Mouse (Mus musculus) embryonic facial prominence, embryonic 14.5 days (tissue): Measurements from ENCODE around the gene Pfdn4. TPM values are rescaled to one million over a fixed set of nuclear protein-coding genes. Genes with fewer than 3 reads are reported as not detected.

Experiments
- ATAC-seq: fragments of 200-750 bp; cut with Nextera tagmentation; 2 replicates; pipeline ENCODE4 v1.8.0; 2017; ENCODE audit warnings: low read depth, moderate number of reproducible peaks, moderate TSS enrichment
- DNase-seq: peaks from one replicate; pipeline ENCODE4 v3.0.0-alpha.2; 2015; ENCODE audit warnings: low spot score
- H3K27ac ChIP-seq: fragments of 300-500 bp; sonication (generic); replicated peaks from 2 replicates; pipeline ENCODE4 v1.5.1; 2014; ENCODE audit warnings: low read depth, mild to moderate bottlenecking, low read length, moderate library complexity
- H3K27me3 ChIP-seq: fragments of 300-500 bp; sonication (generic); replicated peaks from 2 replicates; pipeline ENCODE4 v1.6.1; 2014; ENCODE audit warnings: low read length; ENCODE audit not compliant: control insufficient read depth, insufficient read depth
- H3K36me3 ChIP-seq: fragments of 300-500 bp; sonication (generic); 2 replicates; pipeline ENCODE4 v1.6.1; 2014; ENCODE audit warnings: low read length, mixed read lengths; ENCODE audit not compliant: control insufficient read depth, insufficient read depth
- H3K4me1 ChIP-seq: fragments of 300-500 bp; sonication (generic); 2 replicates; pipeline ENCODE4 v1.6.1; 2014; ENCODE audit warnings: antibody characterized with exemption, low read length; ENCODE audit not compliant: control insufficient read depth, insufficient read depth
- H3K4me2 ChIP-seq: fragments of 300-500 bp; sonication (generic); 2 replicates; pipeline ENCODE4 v1.6.1; 2014; ENCODE audit warnings: low read depth, mild to moderate bottlenecking, low read length, moderate library complexity, mixed read lengths
- H3K4me3 ChIP-seq: fragments of 300-500 bp; sonication (generic); 2 replicates; pipeline ENCODE4 v1.5.1; 2014; ENCODE audit warnings: low read depth, mild to moderate bottlenecking, low read length
- H3K9ac ChIP-seq: fragments of 300-500 bp; sonication (generic); 2 replicates; pipeline ENCODE4 v1.6.1; 2014; ENCODE audit warnings: low read depth, mild to moderate bottlenecking, low read length, moderate library complexity, mixed read lengths
- H3K9me3 ChIP-seq: fragments of 300-500 bp; sonication (generic); 2 replicates; pipeline ENCODE4 v1.6.1; 2016; ENCODE audit warnings: low read length; ENCODE audit not compliant: control insufficient read depth
- WGBS: fragments of 180-500 bp; shearing (Covaris S2); extraction: QIAGEN DNeasy Blood & Tissue Kit; methylation state at CpG from one replicate; pipeline ENCODE4 v1.1.7; 2014; 5-methylcytosine and 5-hydroxymethylcytosine counted together
- polyA plus RNA-seq: library from polyadenylated mRNA; unstranded; fragments of >200 nt; fragmentation: Nextera tagmentation; extraction: Ambion mirVana; gene quantifications from 2 replicates; pipeline ENCODE4 v1.2.1, GENCODE M21; 2014

Pfdn4 gene
- polyA plus RNA-seq, 1 experiment from 2014 or later: 87.6 TPM

DNA sequence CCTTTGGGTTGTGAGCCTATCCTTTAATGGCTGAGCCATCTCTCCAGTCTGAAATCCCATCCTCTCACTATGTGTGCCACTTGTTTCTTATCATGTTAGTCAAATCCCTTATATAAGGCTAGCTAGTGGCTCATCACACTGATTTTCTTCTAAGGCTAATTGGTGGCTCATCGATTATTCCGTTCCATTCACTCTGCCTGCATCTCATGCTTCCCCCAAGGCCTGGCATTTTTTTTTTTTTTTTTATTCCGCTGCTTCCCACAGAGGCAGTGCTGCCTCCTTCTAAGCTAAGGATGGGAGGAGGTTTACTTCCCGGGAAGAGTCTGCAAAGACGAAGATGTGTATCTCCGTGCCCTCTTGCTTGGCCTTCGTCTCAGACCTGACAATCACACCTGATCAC is 9.0 kb upstream of the Pfdn4 start:
- WGBS: 68% methylated on average over 7 of the region's 7 CpGs
- no peak for ATAC-seq
- H3K9me3 ChIP-seq: no peaks in the 10 kb centered on the region

DNA sequence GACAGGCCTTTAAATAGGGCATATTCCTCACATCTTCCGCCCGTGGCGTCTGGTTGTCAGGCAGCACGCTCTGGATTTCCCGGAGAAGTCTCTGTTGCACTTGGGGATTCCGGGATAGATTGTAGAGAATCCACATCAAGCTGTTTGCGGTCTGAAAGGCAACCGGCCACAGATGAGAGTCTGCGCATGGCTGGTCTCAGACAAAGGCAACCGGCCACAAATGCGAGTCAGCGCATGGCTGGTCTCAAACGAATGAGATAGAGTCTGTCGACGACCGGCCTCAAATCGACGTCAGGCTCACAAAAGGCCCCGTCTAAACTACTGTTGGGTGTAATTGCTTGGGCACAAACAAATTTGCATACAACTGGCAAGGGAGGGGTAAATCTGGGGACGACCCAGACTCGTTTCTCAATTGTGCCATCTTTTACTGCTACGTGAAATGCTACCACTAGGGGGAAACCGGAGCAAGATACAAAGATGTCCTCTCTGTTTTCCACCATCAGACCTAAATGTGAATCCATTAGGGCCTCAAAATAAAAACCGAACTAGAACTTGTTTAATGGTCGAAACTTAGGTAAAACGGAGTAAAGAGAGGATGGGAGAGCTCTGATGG is 8.2 kb upstream of the Pfdn4 start:
- Histone ChIP-seq H3K9me3 (no peaks in the 10 kb centered on the region), H3K4me3 (no peak overlapping the region), H3K27ac (no peak overlapping the region), H3K27me3 (peaks cover 15% of the 10 kb centered on the region), H3K4me2 (no peak overlapping the region), H3K9ac (no peak overlapping the region), H3K36me3 (no peaks in the 10 kb centered on the region), H3K4me1 (no peaks in the 10 kb centered on the region)
- WGBS: 64% methylated on average over 26 of the region's 26 CpGs
- ATAC-seq: no peak
- DNase-seq: no peak

More for the DNA sequence above, 9.0 kb upstream of the Pfdn4 start:
- Histone ChIP-seq H3K9ac (no peak overlapping the region), H3K4me3 (no peak overlapping the region), H3K4me2 (no peak overlapping the region), H3K27me3 (peaks cover 11% of the 10 kb centered on the region; the same call in 1 of the 2 replicates), H3K4me1 (no peaks in the 10 kb centered on the region), H3K36me3 (no peaks in the 10 kb centered on the region), H3K27ac (no peak overlapping the region)
- no peak for DNase-seq

DNA sequence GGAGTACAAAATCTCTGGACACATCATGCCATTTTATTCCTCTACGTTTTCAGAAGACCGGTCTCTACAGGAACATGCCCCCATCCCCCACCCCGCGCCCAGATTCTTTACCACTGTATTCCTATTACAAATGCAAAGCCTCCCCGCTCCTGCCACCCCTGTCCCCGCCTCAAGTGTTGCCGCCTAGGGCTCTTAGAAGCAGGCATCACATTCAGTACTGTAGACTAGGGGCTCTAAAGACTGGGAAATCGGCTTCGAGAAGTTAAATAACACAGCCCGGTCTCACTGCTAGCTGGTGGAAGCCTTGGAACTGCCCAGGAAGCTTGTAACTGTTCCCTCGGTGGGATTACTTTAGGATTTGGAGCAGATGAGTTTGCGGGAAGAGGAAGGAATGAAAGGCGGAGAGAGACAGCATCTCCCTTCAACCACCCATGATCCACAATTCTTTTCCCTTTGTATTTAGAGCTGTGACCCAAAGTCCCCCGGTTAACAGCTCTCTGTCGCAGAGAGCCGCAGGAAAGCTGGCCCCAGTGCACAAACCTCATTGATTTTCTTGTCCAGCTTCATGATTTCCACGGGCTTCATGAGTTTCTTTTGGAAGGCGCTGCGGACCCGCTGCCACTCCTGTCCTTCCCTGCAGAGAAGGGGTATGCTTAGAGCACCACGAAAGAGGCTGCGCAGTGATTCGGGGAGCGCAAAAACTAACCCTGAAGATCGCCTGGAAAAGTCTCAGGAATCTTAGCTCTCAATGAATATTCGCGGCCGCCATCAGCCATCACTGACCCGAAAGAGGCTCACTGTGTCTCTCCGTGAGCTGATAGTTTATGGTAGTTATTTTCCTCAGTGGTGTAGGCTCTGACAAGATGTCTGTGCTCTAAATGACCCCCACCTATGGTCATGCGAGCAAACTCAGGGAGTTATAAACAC is 1.2 kb upstream of the Pfdn4 start:
- DNase-seq: no peak
- no peak overlapping the region for H3K27ac ChIP-seq

DNA sequence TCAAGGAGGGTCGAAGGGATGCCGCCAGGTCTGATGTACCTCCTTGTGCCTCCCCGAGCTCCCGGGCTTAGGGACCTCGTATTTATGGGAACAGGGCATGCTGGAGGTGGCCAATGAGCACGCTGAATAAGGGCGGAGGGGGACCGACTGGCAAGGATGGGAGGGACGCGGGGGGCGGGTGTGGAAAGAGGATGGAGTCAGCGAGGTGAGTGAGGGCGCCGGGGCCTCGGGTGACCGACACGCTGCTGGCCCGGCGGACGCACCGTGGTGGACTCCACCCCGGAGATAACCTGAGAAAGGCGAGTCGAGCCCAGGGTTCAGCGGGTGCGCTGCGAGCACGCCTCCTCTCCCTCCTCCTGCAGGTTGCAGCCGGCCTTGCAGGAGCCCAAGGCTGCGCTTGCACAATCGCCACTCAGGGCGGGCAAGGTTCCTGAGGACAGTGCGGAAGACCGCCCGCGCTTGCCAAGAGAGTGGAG is 901 bp downstream of the Pfdn4 start, which contains the start of gene Cyp24a1:
Cyp24a1 (minus strand) TSS at position 55 of the 476 bp plus-strand sequence.
- Histone ChIP-seq H3K9ac (peak within 1 kb of the TSS; percentile 1; the same call in 1 of the 2 replicates), H3K27me3 (peaks cover 62% of the 10 kb centered on the region), H3K9me3 (no peaks in the 10 kb centered on the region), H3K36me3 (no peaks in the 10 kb centered on the region), H3K4me1 (peaks cover 12% of the 10 kb centered on the region), H3K4me3 (peak within 1 kb of the TSS; percentile 30), H3K4me2 (peak within 1 kb of the TSS; percentile 46), H3K27ac (no peak within 1 kb of the TSS)
- ATAC-seq (peak; percentile 85; the same call in 1 of the 2 replicates), DNase-seq (peak; percentile 59)
- WGBS: 0% methylated on average over 21 of the region's 36 CpGs

More for the DNA sequence above, 1.2 kb upstream of the Pfdn4 start:
- no peak for ATAC-seq
- Histone ChIP-seq H3K4me2 (no peak overlapping the region), H3K4me1 (peaks cover 12% of the 10 kb centered on the region), H3K36me3 (no peaks in the 10 kb centered on the region), H3K9ac (no peak overlapping the region), H3K9me3 (no peaks in the 10 kb centered on the region), H3K27me3 (peaks cover 68% of the 10 kb centered on the region), H3K4me3 (no peak overlapping the region)
- WGBS: 8% methylated on average over 31 of the region's 31 CpGs

DNA sequence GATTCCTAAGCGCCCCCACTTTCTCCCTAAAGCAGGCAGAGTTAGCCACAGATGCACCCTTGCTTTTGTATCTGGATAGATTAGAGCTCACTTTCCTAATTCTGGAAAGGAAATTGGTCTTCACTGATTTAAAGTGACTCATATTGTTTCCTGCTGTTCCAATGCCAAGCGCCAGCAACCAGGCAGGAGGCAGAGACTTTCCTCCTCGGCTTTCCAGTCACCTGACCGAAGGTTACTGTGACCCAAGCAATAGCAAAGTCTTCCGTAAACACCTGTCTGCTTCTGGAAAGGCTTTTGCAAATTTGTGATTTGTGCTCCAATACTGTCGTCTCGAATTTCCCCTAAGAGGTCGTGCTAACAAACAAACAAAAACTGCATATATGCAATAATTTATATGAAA is 1.8 kb downstream of the Pfdn4 start:
- no peak overlapping the region for H3K4me3 ChIP-seq
- H3K9me3 ChIP-seq: no peaks in the 10 kb centered on the region
- no peaks in the 10 kb centered on the region for H3K36me3 ChIP-seq
- no peak overlapping the region for H3K4me2 ChIP-seq
- H3K4me1 ChIP-seq: peaks cover 12% of the 10 kb centered on the region
- no peak overlapping the region for H3K27ac ChIP-seq
- WGBS: 21% methylated on average over 8 of the region's 8 CpGs
- no peak overlapping the region for H3K9ac ChIP-seq
- H3K27me3 ChIP-seq: peaks cover 58% of the 10 kb centered on the region
- DNase-seq: no peak
- ATAC-seq: no peak

DNA sequence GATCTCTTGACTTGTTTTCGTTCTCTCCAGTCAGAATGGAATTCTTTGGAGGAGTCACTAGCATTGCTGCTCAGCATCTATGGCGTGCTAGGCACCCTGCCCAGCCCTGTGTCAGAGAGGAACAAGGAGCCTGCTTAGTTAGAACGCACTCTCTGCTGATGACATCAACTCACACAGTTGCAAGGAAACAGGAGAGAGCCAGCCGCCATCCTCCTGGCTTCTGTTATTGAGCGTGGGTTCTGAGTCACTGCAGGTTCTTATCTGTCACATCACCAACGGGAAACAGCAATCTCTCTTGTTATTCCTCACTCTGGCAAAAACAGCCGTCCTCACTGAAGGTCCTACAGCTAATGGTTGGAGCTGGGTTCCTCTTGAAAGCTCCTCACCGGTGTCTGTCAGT is 7.1 kb downstream of the Pfdn4 start:
- Histone ChIP-seq H3K4me3 (no peak overlapping the region), H3K4me1 (no peaks in the 10 kb centered on the region), H3K4me2 (no peak overlapping the region), H3K9me3 (no peaks in the 10 kb centered on the region), H3K36me3 (no peaks in the 10 kb centered on the region), H3K27ac (no peak overlapping the region), H3K9ac (no peak overlapping the region), H3K27me3 (peaks cover 6% of the 10 kb centered on the region; the same call in 1 of the 2 replicates)
- no peak for ATAC-seq
- WGBS: 47% methylated on average over 8 of the region's 8 CpGs
- DNase-seq: no peak

DNA sequence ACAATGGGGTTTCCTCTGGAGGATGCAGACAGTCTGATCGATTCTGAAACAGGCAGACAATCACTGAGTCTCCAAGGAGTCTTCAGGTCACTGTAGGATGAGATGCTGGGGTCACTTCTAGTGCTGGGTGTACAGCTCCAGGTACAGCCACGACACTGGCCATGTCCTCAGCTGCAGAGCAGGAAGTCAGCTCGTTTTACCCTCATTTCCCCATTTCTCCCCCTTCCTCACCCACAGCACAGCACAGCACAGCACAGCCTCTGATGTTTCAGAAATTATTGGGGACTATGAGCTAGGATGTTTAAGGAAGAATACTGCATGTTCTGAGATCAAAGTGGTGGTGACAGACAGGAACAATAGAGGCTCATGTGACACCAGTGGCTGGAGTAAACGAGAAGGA is 7.8 kb downstream of the Pfdn4 start:
- WGBS: 22% methylated on average over 4 of the region's 4 CpGs
- H3K9ac ChIP-seq: no peak overlapping the region
- H3K4me2 ChIP-seq: no peak overlapping the region
- no peaks in the 10 kb centered on the region for H3K9me3 ChIP-seq
- DNase-seq (no peak), ATAC-seq (no peak)
- H3K4me1 ChIP-seq: no peaks in the 10 kb centered on the region
- H3K27ac ChIP-seq: no peak overlapping the region
- no peaks in the 10 kb centered on the region for H3K36me3 ChIP-seq
- H3K4me3 ChIP-seq: no peak overlapping the region
- H3K27me3 ChIP-seq: 0 out of 2 replicates have a peak, but pooled peaks cover under 1% of the 10 kb centered on the region

DNA sequence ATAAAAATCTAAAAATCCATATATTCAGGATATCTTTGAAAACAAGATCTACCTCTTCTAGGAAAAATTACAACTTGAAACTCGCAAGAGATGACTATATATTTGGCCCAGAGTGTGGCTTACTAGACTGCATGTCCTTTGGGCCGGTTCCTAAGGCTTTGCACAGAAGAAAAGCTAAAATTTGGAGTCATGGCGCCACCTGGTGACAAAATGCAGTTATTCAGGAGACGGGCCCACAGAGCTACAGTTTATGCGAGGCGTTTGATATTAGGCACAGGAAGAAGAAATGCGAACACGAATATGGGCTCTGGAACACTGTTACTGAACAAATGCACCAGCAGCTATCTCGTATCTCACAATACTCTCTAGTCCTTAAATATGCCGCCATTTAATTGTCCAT is 11.5 kb downstream of the Pfdn4 start:
- H3K27me3 ChIP-seq: no peaks in the 10 kb centered on the region
- peaks cover 8% of the 10 kb centered on the region for H3K4me1 ChIP-seq
- H3K36me3 ChIP-seq: no peaks in the 10 kb centered on the region
- H3K9me3 ChIP-seq: no peaks in the 10 kb centered on the region
- H3K9ac ChIP-seq: no peak overlapping the region
- no peak overlapping the region for H3K27ac ChIP-seq
- H3K4me3 ChIP-seq: no peak overlapping the region
- no peak overlapping the region for H3K4me2 ChIP-seq
- ATAC-seq (peak; percentile 23; the same call in 1 of the 2 replicates), DNase-seq (peak; percentile 87)
- 8% methylated on average over 10 of the region's 10 CpGs for WGBS
